In the genomic region with DNA sequence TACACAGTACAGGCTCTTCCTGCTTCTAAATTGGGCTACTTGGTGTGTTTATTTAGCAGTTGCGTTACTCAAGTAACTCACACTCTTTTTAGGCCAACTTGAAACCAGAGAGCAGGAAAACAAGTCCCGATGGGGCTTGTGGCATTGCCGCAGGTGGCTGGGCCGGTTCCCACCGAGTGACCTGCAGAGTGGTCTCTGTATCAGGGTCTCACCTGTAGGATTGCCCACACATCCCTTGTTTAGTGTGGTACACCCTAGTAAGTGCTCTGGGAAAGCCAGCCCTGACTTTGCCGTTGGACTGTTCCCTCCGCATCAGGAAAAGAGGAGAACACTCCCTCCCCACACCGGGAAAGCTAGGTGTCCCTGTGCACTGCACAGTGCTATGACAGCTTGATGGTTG, we compare ENCODE assay signal across 23 mouse cellular contexts. TPM values are rescaled to one million over a fixed set of nuclear protein-coding genes. Genes with fewer than 3 reads are reported as not detected.
DNase-seq lines count a peak whose midpoint lies in the region; TF ChIP-seq lines count a peak whose summit lies in the region.
"Had no signal": no experiment of that assay in that cellular context is flagged by ENCODE, and none has a peak within 500 bp of the region (broad histone marks: within the 10 kb centered on the region; RNA-seq: fewer than 3 reads in every experiment).

No protein-coding gene starts in this region.

- peak overlapping the region; percentile 63 for H3K27ac ChIP-seq in heart, adult 2 months
- H3K27ac ChIP-seq: embryonic facial prominence, embryonic 12.5 days; hindbrain, embryonic 10.5 days; hindbrain, embryonic 15.5 days had no signal

- H3K4me3 ChIP-seq in heart, adult 2 months, result no peak overlapping the region
- H3K4me3 ChIP-seq: embryonic facial prominence, embryonic 12.5 days; hindbrain, embryonic 10.5 days; hindbrain, embryonic 15.5 days had no signal

- H3K79me2 ChIP-seq in heart, adult 2 months (replicated peaks; ENCODE audit: control insufficient read depth, insufficient read depth, low read length), result no peaks in the 10 kb centered on the region

- peaks cover 3% of the 10 kb centered on the region; the same call in 1 of the 2 replicates for H3K4me1 ChIP-seq in heart, adult 2 months (ENCODE audit: control insufficient read depth, insufficient read depth, low read length)
- H3K4me1 ChIP-seq: embryonic facial prominence, embryonic 12.5 days; hindbrain, embryonic 10.5 days; hindbrain, embryonic 15.5 days had no signal

- peak; percentile 68 for DNase-seq in gastrocnemius, adult 18-20 months (ENCODE audit: low spot score)
- no peak for DNase-seq in gastrocnemius, postnatal 10 days
- DNase-seq in heart, adult 2 months, result peak; percentile 25 to 36
- DNase-seq in heart, adult 11 months, result no peak
- DNase-seq in fat pad, adult 2 months (ENCODE audit: extremely low read depth, low read depth, low spot score), result peak; percentile 36
- peak; percentile 81 for DNase-seq in skeletal muscle tissue, adult 2 months (ENCODE audit: low read depth, low spot score)
- DNase-seq: adrenal gland, postnatal 14 days; cerebellum, adult 11-12 months; cerebellum, adult 9-10 months; cerebellum, postnatal 25 days; kidney, adult 2 months had no signal

- no peak for TF ChIP-seq CTCF in heart, adult 2 months (IDR thresholded peaks at IDR 0.05)

- WGBS in heart, adult 2 months, result 34% methylated on average over 8 of the region's 8 CpGs

- intact Hi-C loops in heart, adult 2 months (cut with DNase I), result no loop called here

- no peak for TF ChIP-seq POLR2A in heart, adult 2 months (IDR thresholded peaks at IDR 0.05; ENCODE audit: insufficient read depth, low read depth, low read length)

- H3K36me3 ChIP-seq in heart, adult 2 months (ENCODE audit: control insufficient read depth, insufficient read depth, low read length), result no peaks in the 10 kb centered on the region
- H3K36me3 ChIP-seq: hindbrain, embryonic 15.5 days had no signal

- no peaks in the 10 kb centered on the region for H3K27me3 ChIP-seq in heart, adult 2 months (ENCODE audit: control insufficient read depth, insufficient read depth, low read length)
- H3K27me3 ChIP-seq: CH12.LX; embryonic facial prominence, embryonic 12.5 days; hindbrain, embryonic 15.5 days; Patski had no signal

- TF ChIP-seq EP300 in heart, adult 2 months (IDR thresholded peaks at IDR 0.05; ENCODE audit: insufficient read depth, low read depth, low read length), result no peak

- no peak overlapping the region for H3K9ac ChIP-seq in heart, adult 2 months (ENCODE audit: low read depth, low read length)
- H3K9ac ChIP-seq: embryonic facial prominence, embryonic 12.5 days; hindbrain, embryonic 15.5 days had no signal

RNA-seq across cellular contexts. Expression of gene Pygo1, which starts 23.4 kb away (rescaled TPM):
- 10 to 100 TPM; 14.6 to 14.9 TPM for total RNA-seq in gastrocnemius, adult 18-20 months (2021)
- 1 to 10 TPM; 5.0 to 5.3 TPM for total RNA-seq in gastrocnemius, postnatal 10 days (2021)
- 10 to 100 TPM; 13.6 to 16.0 TPM for total RNA-seq in heart, adult 2 months (2021)
- 3.3 and 7.3 TPM in 2 replicates for polyA plus RNA-seq in heart, adult 2 months (2012; rRNA removed)
- total RNA-seq: CH12.LX had no signal
- polyA plus RNA-seq: activated CD4-positive, CD25-positive, alpha-beta regulatory T cell, adult 4 months had no signal

RNA-seq across cellular contexts. Expression of gene Dyx1c1, which starts 56.5 kb away (rescaled TPM):
- total RNA-seq in gastrocnemius, adult 18-20 months (2021), result 1 to 10 TPM in 1 of 2 experiments, under 1 TPM in 1; 1.00 to 1.0 TPM
- under 1 TPM; 0.47 to 0.59 TPM for total RNA-seq in gastrocnemius, postnatal 10 days (2021)
- under 1 TPM; 0.18 to 0.52 TPM for total RNA-seq in heart, adult 2 months (2021)
- 0.39 and 0.59 TPM in 2 replicates for polyA plus RNA-seq in heart, adult 2 months (2012; rRNA removed)

RNA-seq across cellular contexts. Expression of gene Gm44503, which starts 56.6 kb away (rescaled TPM):
- not detected for total RNA-seq in gastrocnemius, adult 18-20 months (2021)
- total RNA-seq in gastrocnemius, postnatal 10 days (2021), result not detected
- under 1 TPM; 0.31 to 0.34 TPM for total RNA-seq in heart, adult 2 months (2021)
- not detected in 2 replicates for polyA plus RNA-seq in heart, adult 2 months (2012; rRNA removed)
- total RNA-seq: adrenal gland, adult 18-20 months; adrenal gland, postnatal 14 days; CH12.LX had no signal
- polyA plus RNA-seq: activated CD4-positive, CD25-positive, alpha-beta regulatory T cell, adult 4 months; cortical plate, adult 2 months; embryonic facial prominence, embryonic 12.5 days; forebrain, embryonic 14.5 days; heart, embryonic 11.5 days; heart, embryonic 16.5 days; hindbrain, embryonic 10.5 days; hindbrain, embryonic 15.5 days; intestine, embryonic 16.5 days; kidney, adult 2 months; Patski had no signal

Comparison
In these comparisons a context has a peak if more than half of its experiments do, and no peak if none do; other contexts are left out.
1. DNase-seq: peak in gastrocnemius, adult 18-20 months (single experiment), heart, adult 2 months (2 of 2), fat pad, adult 2 months (single experiment) and skeletal muscle tissue, adult 2 months (single experiment); none in gastrocnemius, postnatal 10 days (single experiment) and heart, adult 11 months (single experiment).